Mouse (Mus musculus) right cerebral cortex, adult 18-20 months (tissue): ENCODE data around the gene Slc19a3.
"Not testable (repeated sequence)": the region's sequence is repeated elsewhere in the genome, so short reads cannot be mapped to it uniquely, and the experiment has no call there.

ENCODE experiments used
- DNase-seq: peaks from one replicate; pipeline ENCODE4 v3.0.0; 2022; ENCODE audit warnings: mixed read lengths

Gene Slc19a3

DNA sequence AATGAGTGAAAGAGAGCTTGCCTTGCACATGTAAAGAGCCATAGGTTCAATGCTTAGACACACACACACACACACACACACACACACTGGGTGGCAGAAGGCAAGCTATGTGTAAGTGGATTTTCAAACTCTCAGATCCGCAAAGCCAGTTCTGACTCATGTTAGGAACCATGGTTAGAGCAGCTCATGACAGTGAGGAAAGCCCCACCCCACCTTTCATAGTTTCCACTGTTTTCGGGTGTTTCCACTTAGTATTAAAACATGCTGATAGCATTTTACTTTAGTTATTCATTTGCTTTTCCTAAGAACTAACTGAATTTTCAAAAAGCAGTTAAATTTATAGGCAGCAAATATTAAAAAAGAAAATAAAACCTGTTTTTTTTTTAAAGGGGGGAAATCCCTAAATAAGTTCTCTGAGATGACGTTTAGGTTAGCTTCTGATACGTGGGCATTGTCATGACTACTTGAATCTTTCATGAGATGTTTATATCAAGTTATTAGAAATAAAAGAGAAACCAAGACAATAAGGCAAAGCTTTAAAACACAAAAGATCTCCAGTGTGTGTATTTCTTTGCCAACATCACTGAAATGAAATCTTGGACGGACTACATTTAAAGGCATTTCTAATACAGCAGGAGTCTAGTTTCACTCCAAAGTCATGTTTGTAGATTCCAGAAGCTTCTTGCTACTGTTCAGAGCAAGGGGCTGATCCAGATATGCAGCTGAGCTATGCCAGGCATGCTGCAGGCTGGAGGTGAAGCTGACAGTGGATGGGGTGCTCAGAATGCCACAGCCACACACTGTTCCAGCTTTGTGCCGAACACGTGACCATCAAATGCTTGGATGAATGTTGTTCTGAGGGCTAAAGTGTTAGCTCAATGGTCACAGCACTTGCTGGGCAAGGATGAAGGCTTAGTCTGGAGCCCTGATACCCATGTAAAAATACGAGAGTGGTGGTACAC is 31.7 kb downstream of the Slc19a3 start:
- no peak for DNase-seq

DNA sequence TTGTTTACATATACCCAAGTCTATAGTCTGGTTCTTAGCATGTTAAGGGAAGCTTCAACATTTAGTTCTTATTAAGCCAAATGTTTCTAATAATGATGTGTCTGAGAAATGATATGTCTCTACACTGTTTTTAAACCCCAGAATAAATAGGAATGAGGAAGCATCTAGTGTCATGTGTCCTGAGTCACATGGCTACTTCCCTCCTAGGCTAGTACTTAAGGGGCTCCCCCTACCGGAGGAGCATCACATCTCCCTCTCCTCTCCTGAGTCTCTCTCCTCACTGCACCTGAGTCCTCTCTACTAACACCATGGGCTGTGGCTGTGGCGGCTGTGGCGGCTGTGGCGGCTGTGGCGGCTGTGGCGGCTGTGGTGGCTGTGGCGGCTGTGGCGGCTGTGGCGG is 37.9 kb downstream of the Slc19a3 start, which contains the start of gene Gm47959:
Gene Gm47959 (plus strand): TSS at position 243 of the 400 bp plus-strand sequence.
- DNase-seq, result not testable (repeated sequence)

DNA sequence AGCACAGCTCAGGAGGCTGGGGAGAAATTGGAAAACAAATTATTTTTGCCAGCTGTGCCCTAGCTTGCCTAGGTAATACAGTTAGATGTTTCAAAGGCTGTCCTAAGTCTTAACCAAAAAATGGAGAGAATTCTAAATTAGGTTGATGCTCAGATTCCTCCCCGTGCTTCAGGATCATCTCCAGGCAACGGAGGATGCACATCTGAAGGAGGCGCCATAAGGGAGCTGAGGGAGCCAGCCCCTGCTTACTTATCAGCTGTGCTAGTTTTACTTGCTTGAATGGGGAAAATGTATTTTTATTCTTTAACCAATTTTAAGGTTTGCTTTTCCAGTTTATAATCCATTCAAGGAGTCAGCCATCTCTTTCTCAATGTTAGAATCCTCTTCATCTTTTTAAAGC is 44.3 kb downstream of the Slc19a3 start:
- DNase-seq, result no peak

DNA sequence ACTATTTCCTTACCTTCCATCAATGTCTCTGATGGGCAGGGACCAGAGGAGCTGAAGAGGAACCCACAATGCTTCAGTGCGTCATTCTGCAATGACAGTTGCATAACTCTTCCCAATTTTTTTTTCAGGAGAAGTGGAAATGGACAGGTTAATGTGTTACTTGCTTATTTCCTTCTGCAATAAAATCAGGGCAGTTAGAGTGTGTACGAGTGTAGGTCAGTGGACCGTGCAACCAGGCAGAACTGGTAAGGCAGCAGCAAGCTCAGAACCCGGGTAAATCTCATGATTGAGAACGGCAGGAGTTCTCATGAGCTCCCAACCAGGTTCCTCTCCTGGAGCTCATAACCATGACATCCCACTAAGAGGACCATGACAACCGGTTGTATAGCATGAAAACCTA is 46.2 kb downstream of the Slc19a3 start:
- no peak for DNase-seq

DNA sequence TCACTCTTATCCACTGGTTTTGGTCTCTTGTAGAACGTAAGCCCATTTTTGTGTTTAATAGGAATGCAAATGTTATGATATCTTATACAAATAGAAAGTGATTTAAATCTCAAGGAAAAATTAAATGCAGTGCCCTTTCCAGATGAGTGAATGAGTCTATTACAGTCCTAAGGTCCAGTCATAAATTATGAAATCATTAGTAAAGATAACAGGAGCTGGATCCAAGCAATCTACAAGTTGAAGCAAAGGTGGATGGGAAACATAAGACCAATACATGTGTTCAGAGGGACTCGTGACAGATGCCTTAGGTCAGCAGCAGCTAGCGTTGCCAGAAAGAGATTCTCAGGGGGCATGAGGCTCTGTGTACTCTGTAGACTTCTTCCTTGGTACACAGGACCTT is 46.7 kb downstream of the Slc19a3 start:
- DNase-seq, result no peak

DNA sequence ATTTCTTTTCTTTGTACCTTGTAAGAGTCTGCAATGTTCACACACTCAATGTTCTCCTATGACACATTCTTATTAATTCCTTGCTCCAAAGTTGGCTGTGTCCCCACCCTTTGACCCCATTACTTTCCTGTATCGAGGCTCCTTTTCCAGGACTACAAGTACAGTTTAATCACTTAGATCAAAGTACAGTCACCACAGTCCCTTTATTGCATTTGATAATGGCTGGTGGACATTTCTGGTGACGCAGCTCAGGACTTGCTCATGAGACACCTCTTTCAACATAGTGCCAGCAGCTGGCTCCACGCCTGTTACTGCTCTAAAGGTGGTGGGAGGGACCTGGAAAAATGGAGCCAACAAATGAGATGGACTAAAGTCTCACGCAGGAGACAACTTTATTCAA is 47.2 kb downstream of the Slc19a3 start:
- no peak for DNase-seq

DNA sequence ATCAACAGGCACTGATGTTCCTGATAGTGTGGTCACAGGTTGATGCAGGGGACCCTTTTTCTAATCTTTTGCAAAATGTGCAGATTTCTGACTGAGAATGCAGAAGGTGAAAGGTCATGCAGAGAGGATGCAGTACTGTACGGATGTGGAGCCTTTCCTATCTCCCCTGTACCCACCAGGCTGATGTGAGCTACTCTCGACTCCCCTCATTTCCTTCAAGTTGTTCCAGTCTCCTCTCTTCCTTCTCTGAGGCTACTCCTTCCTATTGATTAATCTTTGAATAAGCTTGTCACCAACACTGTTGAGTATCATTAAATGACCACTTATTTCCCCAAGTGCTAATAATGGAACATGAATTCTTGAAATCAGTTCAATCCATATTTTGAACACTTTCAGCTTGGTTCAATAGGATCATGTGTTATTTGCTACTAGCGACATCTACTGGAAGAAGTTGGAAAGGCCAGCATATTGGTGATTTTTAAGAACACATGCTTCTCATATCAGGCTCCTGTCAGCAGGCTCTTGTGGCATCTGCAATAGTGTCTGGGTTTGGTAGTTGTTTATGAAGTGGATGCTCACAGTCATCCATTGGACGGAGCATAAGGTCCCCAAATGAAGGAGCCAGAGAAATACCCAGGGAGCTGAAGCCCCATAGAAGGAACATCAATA is 50.6 kb downstream of the Slc19a3 start:
- DNase-seq, result peak; percentile 60

DNA sequence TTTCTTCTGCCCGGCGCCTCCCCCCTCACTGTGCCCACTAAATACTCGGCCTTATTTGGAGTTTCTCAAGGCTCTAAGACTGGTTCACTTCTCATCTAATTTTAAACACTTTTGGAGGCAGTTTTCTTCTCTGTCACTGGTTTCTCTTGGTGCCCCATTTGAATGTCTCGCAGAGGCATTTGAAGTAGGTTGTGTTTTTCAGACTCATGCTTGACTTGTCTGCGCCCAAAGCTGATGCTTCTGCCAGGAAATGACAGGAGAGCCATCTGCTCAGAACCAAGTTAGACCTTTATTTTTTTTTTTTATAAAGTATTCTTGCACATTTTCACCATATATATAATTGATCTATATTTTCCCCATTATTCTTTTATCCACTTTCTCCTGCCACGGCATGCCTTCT is 51.5 kb downstream of the Slc19a3 start:
- DNase-seq, result no peak

DNA sequence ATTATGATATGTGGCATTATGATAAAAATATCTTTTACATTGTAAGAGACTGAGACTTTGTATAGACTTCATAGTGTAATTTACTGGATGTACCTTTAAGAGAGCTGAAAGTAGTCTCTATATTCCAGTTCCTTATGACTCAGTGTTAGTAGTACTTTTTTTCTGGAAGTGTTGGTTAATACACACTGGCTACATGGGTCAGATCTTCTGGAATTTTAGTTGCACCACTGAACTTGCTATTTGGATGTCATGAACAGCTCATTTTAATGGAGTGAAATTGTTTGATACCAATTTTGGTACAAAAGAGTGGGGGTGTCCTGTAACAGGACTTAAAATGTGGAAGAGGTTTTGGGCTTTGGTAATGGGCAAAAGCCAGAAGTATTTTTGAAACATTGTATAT is 60.4 kb downstream of the Slc19a3 start:
- no peak for DNase-seq

DNA sequence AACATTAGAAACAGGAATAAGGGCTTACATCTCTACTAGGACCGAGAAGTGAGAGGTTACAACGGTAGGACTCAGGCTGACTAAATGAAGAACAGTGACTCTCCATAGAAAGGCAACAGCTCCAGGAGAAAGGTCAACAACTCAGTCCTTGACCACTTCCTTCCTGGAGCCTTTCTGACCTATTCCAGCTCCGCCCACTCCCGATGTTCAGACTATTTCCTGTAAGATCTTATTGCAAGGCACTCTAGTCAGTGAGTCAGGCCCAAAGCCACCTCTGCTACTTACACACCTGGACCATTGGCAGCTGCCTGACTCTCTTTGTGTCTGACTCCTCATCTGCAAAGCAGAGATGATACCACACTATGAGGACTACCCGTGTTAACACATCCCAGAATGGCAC is 62.5 kb downstream of the Slc19a3 start:
- DNase-seq, result no peak

DNA sequence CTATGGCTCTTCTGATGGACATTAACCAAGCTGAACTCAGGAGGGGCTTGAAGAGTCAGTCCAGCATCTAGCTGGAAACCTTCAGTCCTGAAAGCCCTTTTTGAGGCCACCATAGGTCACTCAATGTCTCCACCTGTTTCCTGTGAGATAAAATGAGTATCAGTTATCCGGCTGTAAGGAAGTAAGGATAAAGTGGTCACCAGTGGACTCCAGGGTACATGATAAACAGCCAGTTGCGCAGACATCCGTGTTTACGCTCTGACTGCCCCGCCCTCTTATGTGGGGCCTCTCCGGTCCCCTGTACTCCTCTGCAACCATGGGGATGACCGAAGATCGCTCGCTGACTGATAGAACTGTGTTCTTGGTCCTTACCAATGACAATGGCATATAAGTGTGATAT is 63.9 kb downstream of the Slc19a3 start:
- no peak for DNase-seq

DNA sequence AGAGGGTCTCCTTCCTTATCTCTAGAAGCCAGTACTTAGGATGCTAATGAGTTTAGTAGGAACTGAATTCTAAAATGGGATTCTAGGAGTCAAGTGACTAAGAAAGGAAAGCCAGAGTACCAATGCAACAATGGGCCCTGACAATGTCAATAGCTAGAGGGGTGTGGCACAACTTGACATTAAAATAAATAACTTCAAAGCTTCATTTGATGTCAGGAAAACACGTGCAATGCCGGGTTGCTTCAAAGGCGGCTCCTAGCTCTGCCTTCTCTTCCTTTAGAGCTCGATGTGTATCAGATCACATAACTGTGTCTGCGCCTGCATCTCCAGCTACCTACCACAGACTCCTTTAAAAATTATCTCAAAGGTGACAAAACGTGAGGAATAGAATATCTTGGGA is 64.3 kb downstream of the Slc19a3 start:
- DNase-seq, result no peak

DNA sequence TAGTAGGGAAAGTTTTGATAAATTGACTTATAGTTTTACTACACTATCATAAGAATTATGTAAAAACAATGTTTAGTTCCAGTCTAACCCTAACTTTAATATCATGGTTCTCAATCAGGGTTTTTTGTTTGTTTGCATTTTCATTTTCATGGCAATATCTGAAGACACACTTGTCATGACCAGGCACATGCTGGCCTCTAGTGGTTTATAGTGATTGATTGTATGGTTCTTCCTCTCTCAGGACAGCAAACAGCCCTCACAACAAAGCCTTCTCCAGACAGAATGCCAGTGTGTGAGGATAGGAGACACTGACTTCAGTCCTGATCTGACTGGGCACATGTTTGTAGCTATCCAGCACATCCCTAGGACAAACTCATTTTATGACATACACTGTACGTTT is 65.0 kb downstream of the Slc19a3 start:
- no peak for DNase-seq

DNA sequence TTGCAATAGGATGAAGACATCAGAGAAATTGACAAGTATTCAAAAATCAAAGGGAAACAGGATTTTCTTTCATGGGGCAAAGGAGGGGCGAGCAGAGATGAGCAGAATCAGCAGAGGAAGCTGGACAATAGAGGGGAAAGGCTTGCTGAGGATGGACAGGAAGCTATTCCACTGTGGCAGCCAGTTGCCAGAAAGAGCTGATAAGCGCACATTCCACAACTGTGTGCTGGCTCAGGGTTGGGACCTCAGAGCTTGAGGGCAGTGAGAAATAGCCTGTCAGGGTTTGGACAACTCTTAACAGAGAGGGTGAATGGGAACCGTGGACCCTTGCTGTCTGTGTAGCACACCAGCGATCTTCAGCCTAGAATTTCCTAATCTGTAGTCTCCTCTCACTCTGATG is 66.2 kb downstream of the Slc19a3 start:
- no peak for DNase-seq

DNA sequence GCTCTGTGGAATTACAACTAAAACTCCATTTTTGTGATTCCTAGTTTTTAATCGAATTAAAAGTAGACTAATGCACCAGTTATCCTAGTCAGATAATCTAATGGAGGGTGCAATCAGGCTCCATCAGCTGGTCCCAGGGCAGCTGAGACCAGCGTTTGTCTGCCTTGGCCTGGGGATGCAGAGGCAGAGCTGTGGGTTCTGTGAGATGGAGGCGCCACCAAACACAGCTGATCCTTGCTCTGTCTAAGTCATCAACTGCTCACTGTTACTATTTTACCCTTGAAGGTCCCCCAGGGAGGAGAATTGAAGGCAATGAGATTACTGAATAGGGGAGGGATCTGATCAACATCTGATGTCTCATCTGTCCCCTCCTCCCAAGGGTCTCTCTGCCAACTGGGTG is 71.8 kb downstream of the Slc19a3 start:
- no peak for DNase-seq
